Mouse (Mus musculus): ENCODE measurements around the gene Alox5ap. TPM values are rescaled to one million over a fixed set of nuclear protein-coding genes. Genes with fewer than 3 reads are reported as not detected.

The Alox5ap gene
- total RNA-seq (2021): 10 to 100 TPM; 19.9 to 21.1 TPM
- 25.5 and 26.5 TPM in 2 replicates for polyA plus RNA-seq (2012; rRNA removed)
- long read RNA-seq, transcript Alox5ap-201 (5 exons, 1,251 nt): major isoform, 5 of 7 reads
- long read RNA-seq, partial matches to known transcripts: 1 of 7 reads
- long read RNA-seq, other reads (novel, unspliced or antisense): 1 of 7 reads

DNA sequence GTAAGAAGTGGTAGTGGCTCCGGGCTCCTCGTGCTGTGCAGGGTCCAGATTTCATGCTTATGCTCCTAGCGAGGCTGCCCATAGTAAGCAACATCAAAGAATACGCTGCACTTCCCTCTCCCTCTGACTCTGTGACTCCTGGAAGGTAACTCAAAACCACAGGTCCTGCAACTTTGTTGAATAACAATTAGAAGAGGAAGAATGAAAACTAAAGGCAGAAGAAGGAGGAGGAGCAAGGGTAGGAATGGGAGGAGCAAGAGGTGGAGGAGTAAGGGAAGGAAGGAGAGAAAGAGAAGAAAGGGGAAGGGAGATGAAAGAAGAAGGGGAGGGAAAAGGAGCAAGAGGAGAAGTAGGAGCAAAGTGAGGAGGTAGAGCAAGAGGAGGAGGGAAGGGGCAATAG lies at the start of gene Alox5ap:
Gene Alox5ap, plus strand, starts transcription at position 363 of the 400 bp plus-strand sequence.
- Histone ChIP-seq H3K27me3 (ENCODE audit: control insufficient read depth, insufficient read depth, low read length) (no peaks in the 10 kb centered on the region), H3K4me1 (ENCODE audit: control insufficient read depth, insufficient read depth, low read length) (no peaks in the 10 kb centered on the region), H3K79me2 (replicated peaks; ENCODE audit: control insufficient read depth, insufficient read depth, low read length) (no peaks in the 10 kb centered on the region), H3K36me3 (ENCODE audit: control insufficient read depth, insufficient read depth, low read length) (no peaks in the 10 kb centered on the region), H3K27ac (no peak within 1 kb of the TSS), H3K9ac (ENCODE audit: low read depth, low read length) (0 out of 2 replicates have a peak within 1 kb of the TSS, but pooled peaks have one; percentile 50), H3K4me3 (no peak within 1 kb of the TSS)
- no peak for DNase-seq
- TF ChIP-seq CTCF (IDR thresholded peaks at IDR 0.05): no peak
- TF ChIP-seq POLR2A (IDR thresholded peaks at IDR 0.05; ENCODE audit: insufficient read depth, low read depth, low read length): no peak
- no peak for TF ChIP-seq EP300 (IDR thresholded peaks at IDR 0.05; ENCODE audit: insufficient read depth, low read depth, low read length)
- WGBS: 60% methylated on average over 4 of the region's 4 CpGs
- intact Hi-C loops (cut with DNase I): no loop called here

DNA sequence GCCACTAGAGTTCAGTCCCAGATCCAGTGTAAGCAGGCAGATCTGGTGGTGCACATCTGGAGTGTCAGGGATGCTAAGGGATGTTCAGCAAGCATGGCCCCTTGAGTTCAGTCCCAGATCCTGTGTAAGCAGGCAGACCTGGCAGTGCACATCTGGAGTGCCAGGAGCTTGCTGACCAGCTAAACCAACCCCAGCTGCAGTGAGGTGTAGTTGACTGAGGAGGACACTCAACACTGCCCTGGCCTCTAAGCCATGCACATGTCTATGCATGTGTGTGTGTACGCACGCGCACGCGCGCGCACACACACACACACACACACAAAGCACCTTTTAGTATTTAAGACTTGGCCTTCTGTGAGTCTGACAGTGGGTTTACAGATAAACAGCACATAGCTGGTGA lies 49.0 kb upstream of the Alox5ap start:
- Histone ChIP-seq H3K9ac (ENCODE audit: low read depth, low read length) (no peak overlapping the region), H3K36me3 (ENCODE audit: control insufficient read depth, insufficient read depth, low read length) (no peaks in the 10 kb centered on the region), H3K27me3 (ENCODE audit: control insufficient read depth, insufficient read depth, low read length) (no peaks in the 10 kb centered on the region), H3K4me1 (ENCODE audit: control insufficient read depth, insufficient read depth, low read length) (no peaks in the 10 kb centered on the region), H3K27ac (no peak overlapping the region), H3K79me2 (replicated peaks; ENCODE audit: control insufficient read depth, insufficient read depth, low read length) (no peaks in the 10 kb centered on the region), H3K4me3 (no peak overlapping the region)
- WGBS: 98% methylated on average over 7 of the region's 7 CpGs
- no peak for TF ChIP-seq CTCF (IDR thresholded peaks at IDR 0.05)
- no peak for TF ChIP-seq EP300 (IDR thresholded peaks at IDR 0.05; ENCODE audit: insufficient read depth, low read depth, low read length)
- TF ChIP-seq POLR2A (IDR thresholded peaks at IDR 0.05; ENCODE audit: insufficient read depth, low read depth, low read length): no peak
- intact Hi-C loops (cut with DNase I): no loop called here
- DNase-seq: no peak

DNA sequence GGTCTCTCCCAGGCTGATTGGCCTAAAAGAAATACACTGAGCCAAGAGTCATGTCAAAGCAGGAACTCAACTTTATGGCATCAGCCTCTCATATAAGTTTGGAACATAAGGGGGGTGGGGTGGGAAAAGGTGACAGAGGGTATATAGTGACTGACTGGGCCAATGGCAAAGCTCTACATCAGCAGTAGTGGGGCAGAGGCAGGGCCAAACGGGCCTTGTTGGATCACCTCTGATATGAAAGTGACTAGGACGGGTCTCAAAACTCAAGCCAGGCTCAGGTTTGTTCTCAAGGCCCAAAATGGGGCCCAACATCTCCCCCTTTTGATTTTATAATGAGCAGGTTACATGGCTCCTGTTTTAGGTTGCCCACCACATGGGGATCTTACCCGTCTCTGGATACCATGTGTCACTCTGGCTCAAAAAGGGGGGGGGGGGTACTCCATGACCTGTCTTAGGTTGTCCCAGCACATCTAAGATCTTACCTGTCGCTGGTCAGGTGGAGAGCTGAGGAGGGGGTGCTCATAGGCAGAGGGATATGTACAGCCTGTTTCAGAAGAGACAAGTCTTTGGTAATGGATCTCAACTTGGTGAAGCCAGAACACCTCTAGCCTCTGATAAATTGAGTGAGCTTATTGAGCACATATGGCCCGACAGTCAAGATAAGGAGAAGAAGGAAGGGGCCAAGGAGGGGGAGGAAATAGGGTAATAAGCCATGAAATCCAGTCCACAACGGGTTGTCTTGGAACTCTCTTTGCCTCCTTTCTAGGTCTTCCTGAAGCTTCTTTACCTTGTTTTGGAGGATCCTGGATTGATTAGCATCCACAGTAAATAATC lies 46.8 kb upstream of the Alox5ap start:
- Histone ChIP-seq H3K36me3 (ENCODE audit: control insufficient read depth, insufficient read depth, low read length) (no peaks in the 10 kb centered on the region), H3K9ac (ENCODE audit: low read depth, low read length) (no peak overlapping the region), H3K27ac (no peak overlapping the region), H3K79me2 (replicated peaks; ENCODE audit: control insufficient read depth, insufficient read depth, low read length) (no peaks in the 10 kb centered on the region), H3K27me3 (ENCODE audit: control insufficient read depth, insufficient read depth, low read length) (no peaks in the 10 kb centered on the region), H3K4me3 (no peak overlapping the region), H3K4me1 (ENCODE audit: control insufficient read depth, insufficient read depth, low read length) (no peaks in the 10 kb centered on the region)
- 73% methylated on average over 6 of the region's 6 CpGs for WGBS
- no peak for DNase-seq
- no peak for TF ChIP-seq POLR2A (IDR thresholded peaks at IDR 0.05; ENCODE audit: insufficient read depth, low read depth, low read length)
- no peak for TF ChIP-seq EP300 (IDR thresholded peaks at IDR 0.05; ENCODE audit: insufficient read depth, low read depth, low read length)
- TF ChIP-seq CTCF (IDR thresholded peaks at IDR 0.05): no peak
- intact Hi-C loops (cut with DNase I): no loop called here

DNA sequence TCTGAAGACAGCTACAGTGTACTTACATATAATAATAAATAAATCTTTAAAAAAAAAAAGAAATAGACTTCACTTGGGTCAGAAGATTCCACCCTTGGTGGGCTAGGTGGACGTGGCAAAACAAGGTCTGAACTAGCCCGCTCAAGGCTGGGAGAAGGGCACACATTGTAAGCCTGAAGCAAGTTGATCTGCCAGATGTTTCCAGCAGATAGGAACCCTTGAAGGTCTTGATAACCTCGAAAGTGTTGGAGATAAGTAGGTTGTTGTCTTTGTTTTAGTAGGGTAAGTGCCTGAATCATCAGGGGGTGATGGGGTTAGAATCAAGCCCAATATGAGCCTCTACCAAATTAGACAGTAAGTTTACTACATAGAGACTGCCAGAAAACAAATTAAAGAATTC lies 45.1 kb upstream of the Alox5ap start:
- no peaks in the 10 kb centered on the region for H3K4me1 ChIP-seq (ENCODE audit: control insufficient read depth, insufficient read depth, low read length)
- WGBS: 41% methylated on average over 3 of the region's 3 CpGs
- no peak for DNase-seq
- H3K4me3 ChIP-seq: no peak overlapping the region
- TF ChIP-seq CTCF (IDR thresholded peaks at IDR 0.05): no peak
- TF ChIP-seq EP300 (IDR thresholded peaks at IDR 0.05; ENCODE audit: insufficient read depth, low read depth, low read length): no peak
- TF ChIP-seq POLR2A (IDR thresholded peaks at IDR 0.05; ENCODE audit: insufficient read depth, low read depth, low read length): no peak
- no peaks in the 10 kb centered on the region for H3K79me2 ChIP-seq (replicated peaks; ENCODE audit: control insufficient read depth, insufficient read depth, low read length)
- H3K36me3 ChIP-seq (ENCODE audit: control insufficient read depth, insufficient read depth, low read length): no peaks in the 10 kb centered on the region
- H3K27me3 ChIP-seq (ENCODE audit: control insufficient read depth, insufficient read depth, low read length): no peaks in the 10 kb centered on the region
- no peak overlapping the region for H3K27ac ChIP-seq
- H3K9ac ChIP-seq (ENCODE audit: low read depth, low read length): no peak overlapping the region
- intact Hi-C loops (cut with DNase I): no loop called here

DNA sequence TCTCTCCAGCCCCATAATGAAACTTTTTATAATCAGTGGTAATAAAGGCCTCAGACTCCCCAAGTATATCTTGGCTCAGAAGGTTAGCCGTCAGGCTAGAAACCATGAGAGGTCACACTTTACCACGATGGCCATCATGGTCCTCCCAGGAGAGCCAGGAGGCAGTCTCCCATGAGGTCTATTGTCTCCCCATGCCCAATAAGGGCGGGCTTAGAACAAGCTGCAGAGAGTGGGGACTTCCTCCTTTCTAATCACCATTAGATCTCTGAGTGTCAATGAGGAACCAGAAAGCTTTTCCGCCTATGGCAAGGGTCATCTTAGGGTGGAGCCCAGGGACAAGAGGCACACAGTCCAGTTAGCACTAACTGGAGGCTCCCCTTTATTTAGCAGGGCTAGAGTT lies 43.2 kb upstream of the Alox5ap start:
- H3K27me3 ChIP-seq (ENCODE audit: control insufficient read depth, insufficient read depth, low read length): no peaks in the 10 kb centered on the region
- intact Hi-C loops (cut with DNase I): no loop called here
- H3K4me3 ChIP-seq: no peak overlapping the region
- no peaks in the 10 kb centered on the region for H3K4me1 ChIP-seq (ENCODE audit: control insufficient read depth, insufficient read depth, low read length)
- no peak for DNase-seq
- H3K27ac ChIP-seq: no peak overlapping the region
- TF ChIP-seq POLR2A (IDR thresholded peaks at IDR 0.05; ENCODE audit: insufficient read depth, low read depth, low read length) (no peak), CTCF (IDR thresholded peaks at IDR 0.05) (no peak), EP300 (IDR thresholded peaks at IDR 0.05; ENCODE audit: insufficient read depth, low read depth, low read length) (no peak)
- no peaks in the 10 kb centered on the region for H3K36me3 ChIP-seq (ENCODE audit: control insufficient read depth, insufficient read depth, low read length)
- 85% methylated on average over 4 of the region's 4 CpGs for WGBS
- H3K79me2 ChIP-seq (replicated peaks; ENCODE audit: control insufficient read depth, insufficient read depth, low read length): no peaks in the 10 kb centered on the region
- no peak overlapping the region for H3K9ac ChIP-seq (ENCODE audit: low read depth, low read length)

DNA sequence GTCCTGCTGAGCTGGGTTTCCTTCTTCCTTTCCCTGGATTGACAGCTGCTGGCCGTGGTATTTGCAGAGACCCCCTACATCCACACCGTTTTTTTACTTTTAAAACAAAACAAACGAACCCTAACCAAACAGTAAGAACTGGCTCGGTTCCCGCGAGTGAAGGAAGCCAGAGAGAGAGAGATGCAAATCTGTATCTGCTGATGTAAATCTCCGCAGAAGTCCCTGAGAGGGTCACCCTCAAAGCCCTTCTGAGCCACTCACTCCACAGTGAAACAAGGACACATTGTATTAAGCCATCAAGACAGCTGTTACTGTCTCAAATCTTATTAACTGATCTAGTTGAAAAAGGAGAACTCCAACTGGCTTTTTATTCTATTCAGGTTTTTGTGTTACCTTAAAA lies 39.9 kb upstream of the Alox5ap start:
- Histone ChIP-seq H3K27ac (no peak overlapping the region), H3K36me3 (ENCODE audit: control insufficient read depth, insufficient read depth, low read length) (no peaks in the 10 kb centered on the region), H3K4me1 (ENCODE audit: control insufficient read depth, insufficient read depth, low read length) (no peaks in the 10 kb centered on the region), H3K4me3 (no peak overlapping the region), H3K27me3 (ENCODE audit: control insufficient read depth, insufficient read depth, low read length) (no peaks in the 10 kb centered on the region), H3K9ac (ENCODE audit: low read depth, low read length) (no peak overlapping the region), H3K79me2 (replicated peaks; ENCODE audit: control insufficient read depth, insufficient read depth, low read length) (no peaks in the 10 kb centered on the region)
- 28% methylated on average over 7 of the region's 7 CpGs for WGBS
- DNase-seq: no peak
- intact Hi-C loops (cut with DNase I): loop anchor here (5.0 kb wide), 1 partner anchor 172 kb away; no protein-coding TSS in a partner anchor
- TF ChIP-seq EP300 (IDR thresholded peaks at IDR 0.05; ENCODE audit: insufficient read depth, low read depth, low read length) (no peak), POLR2A (IDR thresholded peaks at IDR 0.05; ENCODE audit: insufficient read depth, low read depth, low read length) (no peak), CTCF (IDR thresholded peaks at IDR 0.05) (no peak)
